Mouse (Mus musculus): Measurements from ENCODE around the gene Actr6. TPM values are rescaled to one million over a fixed set of nuclear protein-coding genes. Genes with fewer than 3 reads are reported as not detected.

The Actr6 gene
- polyA plus RNA-seq, 1 experiment, result not detected

DNA sequence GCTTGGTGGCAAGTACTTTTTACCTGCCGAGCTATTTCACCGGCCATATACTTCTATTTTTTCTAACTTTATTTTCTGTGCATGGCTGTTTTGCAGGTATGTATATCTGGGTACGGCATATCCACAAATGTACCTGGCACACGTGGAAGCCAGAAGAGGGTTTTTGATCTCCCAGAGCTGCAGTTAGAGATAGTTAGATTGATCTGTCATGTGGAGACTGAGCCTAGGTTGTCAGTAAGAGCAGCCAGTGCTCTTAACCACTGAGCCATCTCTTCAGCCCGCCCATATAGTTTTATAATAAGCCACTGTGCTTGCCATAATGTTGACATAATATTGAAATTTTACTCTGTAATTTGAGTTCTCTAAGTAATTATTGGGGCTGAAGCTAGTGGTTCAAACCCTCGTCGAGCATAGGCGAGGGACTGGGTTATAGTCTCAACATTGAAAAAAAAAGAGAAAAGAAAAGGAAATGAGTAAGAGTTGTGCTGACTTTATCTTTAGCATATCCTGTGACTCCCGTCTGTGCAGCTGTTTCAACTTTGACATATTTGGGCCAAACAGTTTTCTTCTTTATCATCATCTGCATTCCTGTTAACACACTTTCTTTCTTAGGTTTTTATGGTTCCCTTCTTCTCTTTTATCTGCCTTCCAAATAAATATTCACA is 32.5 kb upstream of the Actr6 start:
- WGBS, result 67% methylated on average over 9 of the region's 9 CpGs
- peaks cover 4% of the 10 kb centered on the region; the same call in 1 of the 2 replicates for H3K4me1 ChIP-seq (ENCODE audit: control insufficient read depth, insufficient read depth, insufficient read length, low read length)

GRCm38 (mm10) chr10:89760772-89761171 is 28.7 kb upstream of the Actr6 start:
- no peak overlapping the region for H3K27ac ChIP-seq (ENCODE audit: insufficient read depth, low read depth, low read length)
- no peaks in the 10 kb centered on the region for H3K4me1 ChIP-seq (ENCODE audit: control insufficient read depth, insufficient read depth, insufficient read length, low read length)
- TF ChIP-seq POLR2A (IDR thresholded peaks at IDR 0.05; ENCODE audit: low read depth, low read length) (no peak), CTCF (IDR thresholded peaks at IDR 0.05; ENCODE audit: extremely low read depth, insufficient read length, insufficient replicate concordance, low read depth, low read length) (no peak)
- no peaks in the 10 kb centered on the region for H3K27me3 ChIP-seq (ENCODE audit: control insufficient read depth, insufficient read depth, low read length)
- 79% methylated on average over 5 of the region's 5 CpGs for WGBS
- H3K4me3 ChIP-seq (ENCODE audit: low read depth, low read length), result no peak overlapping the region
- H3K36me3 ChIP-seq (ENCODE audit: control insufficient read depth, insufficient read depth, low read length), result 0 out of 2 replicates have a peak, but pooled peaks cover 2% of the 10 kb centered on the region

More for the DNA sequence above, 32.5 kb upstream of the Actr6 start:
- Histone ChIP-seq H3K4me3 (ENCODE audit: low read depth, low read length) (no peak overlapping the region), H3K36me3 (ENCODE audit: control insufficient read depth, insufficient read depth, low read length) (no peaks in the 10 kb centered on the region), H3K27me3 (ENCODE audit: control insufficient read depth, insufficient read depth, low read length) (no peaks in the 10 kb centered on the region), H3K27ac (ENCODE audit: insufficient read depth, low read depth, low read length) (no peak overlapping the region)
- no peak for TF ChIP-seq CTCF (IDR thresholded peaks at IDR 0.05; ENCODE audit: extremely low read depth, insufficient read length, insufficient replicate concordance, low read depth, low read length)
- no peak for TF ChIP-seq POLR2A (IDR thresholded peaks at IDR 0.05; ENCODE audit: low read depth, low read length)

DNA sequence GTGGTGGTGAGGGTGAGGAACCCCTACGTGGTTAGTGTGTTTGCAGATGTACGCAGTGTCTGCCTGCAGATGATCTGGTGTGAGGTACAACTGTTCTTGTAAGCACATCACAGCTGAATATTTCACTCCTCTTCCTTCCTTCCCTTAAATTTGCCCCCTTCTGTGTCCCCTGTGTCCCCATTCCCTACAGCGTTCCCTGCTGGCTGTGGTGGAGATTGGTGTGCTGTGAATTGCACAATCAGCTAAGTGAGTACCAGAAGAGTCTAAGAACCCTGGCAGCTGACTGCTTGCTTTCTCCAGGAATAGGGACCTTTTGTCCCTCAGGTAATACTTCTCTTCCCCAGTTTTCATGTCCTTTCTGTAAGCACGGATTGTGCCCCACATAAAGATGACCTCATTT is 23.1 kb upstream of the Actr6 start:
- H3K4me3 ChIP-seq (ENCODE audit: low read depth, low read length), result no peak overlapping the region
- H3K4me1 ChIP-seq (ENCODE audit: control insufficient read depth, insufficient read depth, insufficient read length, low read length), result no peaks in the 10 kb centered on the region
- TF ChIP-seq CTCF (IDR thresholded peaks at IDR 0.05; ENCODE audit: extremely low read depth, insufficient read length, insufficient replicate concordance, low read depth, low read length), result no peak
- no peak for TF ChIP-seq POLR2A (IDR thresholded peaks at IDR 0.05; ENCODE audit: low read depth, low read length)
- WGBS, result 92% methylated on average over 4 of the region's 4 CpGs
- H3K36me3 ChIP-seq (ENCODE audit: control insufficient read depth, insufficient read depth, low read length), result 0 out of 2 replicates have a peak, but pooled peaks cover 2% of the 10 kb centered on the region
- H3K27me3 ChIP-seq (ENCODE audit: control insufficient read depth, insufficient read depth, low read length), result no peaks in the 10 kb centered on the region
- no peak overlapping the region for H3K27ac ChIP-seq (ENCODE audit: insufficient read depth, low read depth, low read length)

GRCm38 (mm10) chr10:89751069-89751468 is 19.0 kb upstream of the Actr6 start:
- H3K27ac ChIP-seq (ENCODE audit: insufficient read depth, low read depth, low read length), result no peak overlapping the region
- TF ChIP-seq POLR2A (IDR thresholded peaks at IDR 0.05; ENCODE audit: low read depth, low read length) (no peak), CTCF (IDR thresholded peaks at IDR 0.05; ENCODE audit: extremely low read depth, insufficient read length, insufficient replicate concordance, low read depth, low read length) (no peak)

GRCm38 (mm10) chr10:89748619-89749018 is 16.5 kb upstream of the Actr6 start:
- 52% methylated on average over 2 of the region's 2 CpGs for WGBS

More at GRCm38 (mm10) chr10:89751069-89751468, 19.0 kb upstream of the Actr6 start:
- Histone ChIP-seq H3K4me3 (ENCODE audit: low read depth, low read length) (no peak overlapping the region), H3K4me1 (ENCODE audit: control insufficient read depth, insufficient read depth, insufficient read length, low read length) (peaks cover 12% of the 10 kb centered on the region; the same call in 1 of the 2 replicates), H3K36me3 (ENCODE audit: control insufficient read depth, insufficient read depth, low read length) (no peaks in the 10 kb centered on the region), H3K27me3 (ENCODE audit: control insufficient read depth, insufficient read depth, low read length) (no peaks in the 10 kb centered on the region)
- WGBS, result 87% methylated on average over 5 of the region's 5 CpGs

DNA sequence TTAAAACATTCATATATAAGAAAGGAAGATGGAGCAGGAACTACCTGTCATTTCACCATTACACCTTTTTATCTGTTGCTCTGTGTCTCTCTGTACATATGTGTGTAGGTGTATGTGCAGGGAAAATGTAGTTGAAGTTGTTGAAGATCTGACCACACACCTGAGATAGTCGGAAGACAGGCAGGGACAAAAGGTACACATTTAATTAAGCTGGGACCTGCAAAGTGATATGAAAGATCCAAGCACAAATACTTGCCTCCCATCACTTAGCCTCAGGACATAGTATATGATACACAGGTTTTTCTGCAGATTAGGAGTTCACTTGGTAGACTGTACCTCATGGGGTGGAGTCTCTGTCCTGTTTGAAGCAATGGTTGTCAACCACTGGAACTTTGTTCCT is 15.8 kb upstream of the Actr6 start:
- no peak overlapping the region; the same call in 1 of the 2 replicates for H3K27ac ChIP-seq (ENCODE audit: insufficient read depth, low read depth, low read length)
- WGBS, result 85% methylated on average over 1 of the region's 1 CpGs
- no peak for TF ChIP-seq CTCF (IDR thresholded peaks at IDR 0.05; ENCODE audit: extremely low read depth, insufficient read length, insufficient replicate concordance, low read depth, low read length)
- no peak for TF ChIP-seq POLR2A (IDR thresholded peaks at IDR 0.05; ENCODE audit: low read depth, low read length)

More at GRCm38 (mm10) chr10:89748619-89749018, 16.5 kb upstream of the Actr6 start:
- Histone ChIP-seq H3K27ac (ENCODE audit: insufficient read depth, low read depth, low read length) (no peak overlapping the region), H3K4me3 (ENCODE audit: low read depth, low read length) (no peak overlapping the region), H3K36me3 (ENCODE audit: control insufficient read depth, insufficient read depth, low read length) (no peaks in the 10 kb centered on the region), H3K27me3 (ENCODE audit: control insufficient read depth, insufficient read depth, low read length) (no peaks in the 10 kb centered on the region), H3K4me1 (ENCODE audit: control insufficient read depth, insufficient read depth, insufficient read length, low read length) (peaks cover 12% of the 10 kb centered on the region; the same call in 1 of the 2 replicates)
- TF ChIP-seq CTCF (IDR thresholded peaks at IDR 0.05; ENCODE audit: extremely low read depth, insufficient read length, insufficient replicate concordance, low read depth, low read length) (no peak), POLR2A (IDR thresholded peaks at IDR 0.05; ENCODE audit: low read depth, low read length) (no peak)

DNA sequence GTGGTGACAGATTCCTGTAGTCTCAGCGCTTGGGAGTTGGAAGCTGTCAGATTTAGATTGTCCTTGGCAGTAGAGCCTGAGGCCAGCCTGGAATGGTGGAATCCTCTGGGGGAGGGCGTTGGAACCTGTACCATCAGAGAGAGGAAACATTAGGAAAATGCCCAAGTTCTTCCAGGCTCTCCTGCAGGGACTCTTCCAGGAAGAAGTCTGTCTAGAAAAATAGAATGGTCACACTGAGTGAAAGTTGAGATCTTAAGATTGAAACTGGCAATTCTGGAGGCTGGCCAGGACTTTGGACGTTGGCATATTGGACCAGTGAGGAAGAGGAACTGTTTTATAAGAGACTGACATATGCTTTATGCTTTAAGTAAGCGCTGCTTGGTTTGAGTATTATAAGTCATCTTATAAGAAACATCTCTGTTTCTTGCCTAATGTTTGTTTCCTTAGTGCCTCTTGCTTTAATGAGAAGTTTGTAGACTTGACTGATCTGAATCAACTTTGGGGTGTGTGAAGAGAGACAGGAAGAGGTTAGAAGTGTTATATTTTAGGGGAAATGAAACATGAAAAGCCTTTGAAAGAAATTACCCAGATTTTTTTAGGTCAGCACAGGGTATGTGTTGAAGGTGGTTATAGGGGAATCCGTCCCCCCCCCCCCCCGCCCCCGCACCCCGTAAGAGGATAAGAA is 15.3 kb upstream of the Actr6 start:
- 53% methylated on average over 8 of the region's 8 CpGs for WGBS
- Histone ChIP-seq H3K4me1 (ENCODE audit: control insufficient read depth, insufficient read depth, insufficient read length, low read length) (peaks cover 12% of the 10 kb centered on the region; the same call in 1 of the 2 replicates), H3K4me3 (ENCODE audit: low read depth, low read length) (no peak overlapping the region), H3K27ac (ENCODE audit: insufficient read depth, low read depth, low read length) (peak overlapping the region; percentile 86), H3K27me3 (ENCODE audit: control insufficient read depth, insufficient read depth, low read length) (no peaks in the 10 kb centered on the region), H3K36me3 (ENCODE audit: control insufficient read depth, insufficient read depth, low read length) (no peaks in the 10 kb centered on the region)
- TF ChIP-seq POLR2A (IDR thresholded peaks at IDR 0.05; ENCODE audit: low read depth, low read length) (no peak), CTCF (IDR thresholded peaks at IDR 0.05; ENCODE audit: extremely low read depth, insufficient read length, insufficient replicate concordance, low read depth, low read length) (no peak)

More for the DNA sequence above, 15.8 kb upstream of the Actr6 start:
- no peak overlapping the region for H3K4me3 ChIP-seq (ENCODE audit: low read depth, low read length)
- no peaks in the 10 kb centered on the region for H3K27me3 ChIP-seq (ENCODE audit: control insufficient read depth, insufficient read depth, low read length)
- no peaks in the 10 kb centered on the region for H3K36me3 ChIP-seq (ENCODE audit: control insufficient read depth, insufficient read depth, low read length)
- peaks cover 12% of the 10 kb centered on the region; the same call in 1 of the 2 replicates for H3K4me1 ChIP-seq (ENCODE audit: control insufficient read depth, insufficient read depth, insufficient read length, low read length)

All from small intestine, adult 2 months (tissue).